Mouse (Mus musculus) intestine, embryonic 14.5 days (tissue): ENCODE measurements around the gene Mrps27. TPM values are rescaled to one million over a fixed set of nuclear protein-coding genes. Genes with fewer than 3 reads are reported as not detected.

Experiments
- ATAC-seq: fragments of 200-750 bp; cut with Nextera tagmentation; replicated peaks from 2 replicates; pipeline ENCODE4 v1.8.0; 2017; ENCODE audit warnings: low read depth, moderate number of reproducible peaks, moderate TSS enrichment, moderate library complexity; ENCODE audit not compliant: low FRiP score, low TSS enrichment
- DNase-seq: peaks from one replicate; pipeline ENCODE4 v3.0.0-alpha.2; 2018; ENCODE audit warnings: low spot score
- H3K27ac ChIP-seq: fragments of 300-500 bp; sonication (generic); 2 replicates; pipeline ENCODE4 v1.5.1; 2014; ENCODE audit warnings: low read depth, mild to moderate bottlenecking, control low read depth
- H3K27me3 ChIP-seq: fragments of 300-500 bp; sonication (generic); replicated peaks from 2 replicates; pipeline ENCODE4 v1.6.1; 2014; ENCODE audit warnings: low read length, control low read depth; ENCODE audit not compliant: control insufficient read depth, insufficient read depth
- H3K36me3 ChIP-seq: fragments of 300-500 bp; sonication (generic); 2 replicates; pipeline ENCODE4 v1.6.1; 2014; ENCODE audit warnings: low read length, control low read depth; ENCODE audit not compliant: control insufficient read depth, insufficient read depth
- H3K4me1 ChIP-seq: fragments of 300-500 bp; sonication (generic); replicated peaks from 2 replicates; pipeline ENCODE4 v1.6.1; 2014; ENCODE audit warnings: low read length, control low read depth, mixed read lengths; ENCODE audit not compliant: control insufficient read depth, insufficient read depth
- H3K4me2 ChIP-seq: fragments of 300-500 bp; sonication (generic); 2 replicates; pipeline ENCODE4 v1.6.1; 2014; ENCODE audit warnings: low read length
- H3K4me3 ChIP-seq: fragments of 300-500 bp; sonication (generic); 2 replicates; pipeline ENCODE4 v1.5.1; 2014; ENCODE audit warnings: low read depth, low read length, control low read depth, mixed read lengths
- H3K9ac ChIP-seq: fragments of 300-500 bp; sonication (generic); 2 replicates; pipeline ENCODE4 v1.6.1; 2014; ENCODE audit warnings: mild to moderate bottlenecking, low read length
- H3K9me3 ChIP-seq: fragments of 300-500 bp; sonication (generic); 2 replicates; pipeline ENCODE4 v1.6.1; 2016; ENCODE audit warnings: low read length, control low read depth; ENCODE audit not compliant: control insufficient read depth
- WGBS: fragments of 180-500 bp; shearing (Covaris S2); extraction: QIAGEN DNeasy Blood & Tissue Kit; methylation state at CpG from one replicate; pipeline ENCODE4 v1.1.7; 2014; 5-methylcytosine and 5-hydroxymethylcytosine counted together
- polyA plus RNA-seq: library from polyadenylated mRNA; unstranded; fragments of >200 nt; fragmentation: Nextera tagmentation; extraction: Ambion mirVana; gene quantifications from 2 replicates; pipeline ENCODE4 v1.2.1, GENCODE M21; 2014

The Mrps27 gene
- polyA plus RNA-seq, 1 experiment from 2014 or later = 71.1 TPM

- H3K27me3 ChIP-seq = no peaks in the 10 kb centered on the region
- no peak overlapping the region for H3K27ac ChIP-seq
- no peak for DNase-seq
- H3K4me2 ChIP-seq = no peak overlapping the region
- H3K9ac ChIP-seq = no peak overlapping the region
- no peaks in the 10 kb centered on the region for H3K9me3 ChIP-seq
- 91% methylated on average over 7 of the region's 7 CpGs for WGBS
- no peak for ATAC-seq
- H3K4me3 ChIP-seq = no peak overlapping the region
- no peaks in the 10 kb centered on the region; the same call in 1 of the 2 replicates for H3K4me1 ChIP-seq
- 0 out of 2 replicates have a peak, but pooled peaks cover 5% of the 10 kb centered on the region for H3K36me3 ChIP-seq
These were observed 41.8 kb downstream of the Mrps27 start for GRCm38 (mm10) chr13:99386341-99386740.

- DNase-seq (no peak), ATAC-seq (no peak)
- Histone ChIP-seq H3K4me1 (no peaks in the 10 kb centered on the region; the same call in 1 of the 2 replicates), H3K9me3 (no peaks in the 10 kb centered on the region), H3K27ac (no peak overlapping the region), H3K36me3 (no peaks in the 10 kb centered on the region), H3K27me3 (no peaks in the 10 kb centered on the region), H3K4me2 (no peak overlapping the region), H3K4me3 (no peak overlapping the region), H3K9ac (no peak overlapping the region)
- 77% methylated on average over 7 of the region's 7 CpGs for WGBS
These were observed 43.6 kb downstream of the Mrps27 start for GRCm38 (mm10) chr13:99387901-99388811.

GRCm38 (mm10) chr13:99391417-99391816 lies 46.8 kb downstream of the Mrps27 start:
- Histone ChIP-seq H3K4me2 (no peak overlapping the region), H3K27me3 (no peaks in the 10 kb centered on the region), H3K4me3 (no peak overlapping the region), H3K9ac (no peak overlapping the region), H3K27ac (no peak overlapping the region), H3K4me1 (no peaks in the 10 kb centered on the region; the same call in 1 of the 2 replicates), H3K9me3 (no peaks in the 10 kb centered on the region), H3K36me3 (no peaks in the 10 kb centered on the region)
- DNase-seq (no peak), ATAC-seq (no peak)
- 94% methylated on average over 3 of the region's 3 CpGs for WGBS

- DNase-seq = no peak
- H3K36me3 ChIP-seq = no peaks in the 10 kb centered on the region
These were observed 48.5 kb downstream of the Mrps27 start for GRCm38 (mm10) chr13:99393128-99393527.

GRCm38 (mm10) chr13:99394694-99395093 lies 50.1 kb downstream of the Mrps27 start:
- Histone ChIP-seq H3K9ac (no peak overlapping the region), H3K27ac (no peak overlapping the region), H3K4me3 (no peak overlapping the region), H3K4me2 (no peak overlapping the region), H3K4me1 (no peaks in the 10 kb centered on the region), H3K27me3 (no peaks in the 10 kb centered on the region), H3K9me3 (no peaks in the 10 kb centered on the region), H3K36me3 (no peaks in the 10 kb centered on the region)
- 67% methylated on average over 3 of the region's 3 CpGs for WGBS
- ATAC-seq (no peak), DNase-seq (no peak)

More at GRCm38 (mm10) chr13:99393128-99393527, 48.5 kb downstream of the Mrps27 start:
- Histone ChIP-seq H3K27ac (no peak overlapping the region), H3K4me3 (no peak overlapping the region), H3K9me3 (no peaks in the 10 kb centered on the region), H3K9ac (no peak overlapping the region), H3K27me3 (no peaks in the 10 kb centered on the region), H3K4me2 (no peak overlapping the region), H3K4me1 (no peaks in the 10 kb centered on the region; the same call in 1 of the 2 replicates)
- no peak for ATAC-seq
- 87% methylated on average over 3 of the region's 3 CpGs for WGBS

- Histone ChIP-seq H3K9me3 (no peaks in the 10 kb centered on the region), H3K4me1 (no peaks in the 10 kb centered on the region), H3K4me2 (no peak overlapping the region), H3K4me3 (no peak overlapping the region), H3K27me3 (no peaks in the 10 kb centered on the region), H3K27ac (no peak overlapping the region; the same call in 1 of the 2 replicates), H3K9ac (no peak overlapping the region), H3K36me3 (peaks cover 8% of the 10 kb centered on the region)
- DNase-seq (no peak), ATAC-seq (no peak)
- 75% methylated on average over 12 of the region's 12 CpGs for WGBS
These were observed 50.9 kb downstream of the Mrps27 start for GRCm38 (mm10) chr13:99395531-99395930.

- no peak overlapping the region for H3K4me3 ChIP-seq
- 80% methylated on average over 7 of the region's 7 CpGs for WGBS
- no peak for DNase-seq
- no peak overlapping the region for H3K27ac ChIP-seq
- no peak for ATAC-seq
- no peak overlapping the region for H3K9ac ChIP-seq
- H3K9me3 ChIP-seq = no peaks in the 10 kb centered on the region
- no peaks in the 10 kb centered on the region for H3K27me3 ChIP-seq
- H3K4me1 ChIP-seq = no peaks in the 10 kb centered on the region
- H3K36me3 ChIP-seq = peaks cover 18% of the 10 kb centered on the region
- no peak overlapping the region for H3K4me2 ChIP-seq
These were observed 52.6 kb downstream of the Mrps27 start for GRCm38 (mm10) chr13:99397228-99397627.

- H3K4me1 ChIP-seq = no peaks in the 10 kb centered on the region
- no peak overlapping the region for H3K9ac ChIP-seq
- H3K27me3 ChIP-seq = no peaks in the 10 kb centered on the region
- DNase-seq = no peak
- no peak overlapping the region for H3K4me2 ChIP-seq
- H3K27ac ChIP-seq = no peak overlapping the region
- peaks cover 24% of the 10 kb centered on the region for H3K36me3 ChIP-seq
- no peak for ATAC-seq
- WGBS = 89% methylated on average over 12 of the region's 12 CpGs
- no peaks in the 10 kb centered on the region for H3K9me3 ChIP-seq
- no peak overlapping the region for H3K4me3 ChIP-seq
These were observed 53.6 kb downstream of the Mrps27 start for GRCm38 (mm10) chr13:99398149-99398701.
